Mouse (Mus musculus) limb, embryonic 14.5 days (tissue): Measurements from ENCODE around the gene Pcgf6. TPM values are rescaled to one million over a fixed set of nuclear protein-coding genes. Genes with fewer than 3 reads are reported as not detected.

ENCODE experiments used
- ATAC-seq: fragments of 200-750 bp; cut with Nextera tagmentation; 2 replicates; pipeline ENCODE4 v1.8.0; 2017; ENCODE audit warnings: low read depth, moderate number of reproducible peaks, moderate TSS enrichment; ENCODE audit not compliant: low FRiP score
- DNase-seq: peaks from one replicate; pipeline ENCODE4 v3.0.0-alpha.2; 2015; ENCODE audit warnings: low spot score
- H3K27ac ChIP-seq: fragments of 300-500 bp; sonication (generic); replicated peaks from 2 replicates; pipeline ENCODE4 v1.5.1; 2014; ENCODE audit warnings: low read depth, mild to moderate bottlenecking, low read length, moderate library complexity, mixed read lengths
- H3K27me3 ChIP-seq: fragments of 300-500 bp; sonication (generic); 2 replicates; pipeline ENCODE4 v1.6.1; 2014; ENCODE audit warnings: low read length, mixed read lengths; ENCODE audit not compliant: control insufficient read depth, insufficient read depth
- H3K36me3 ChIP-seq: fragments of 300-500 bp; sonication (generic); 2 replicates; pipeline ENCODE4 v1.6.1; 2014; ENCODE audit warnings: mild to moderate bottlenecking, low read length, moderate library complexity, mixed read lengths; ENCODE audit not compliant: control insufficient read depth, insufficient read depth
- H3K4me1 ChIP-seq: fragments of 300-500 bp; sonication (generic); 2 replicates; pipeline ENCODE4 v1.6.1; 2014; ENCODE audit warnings: antibody characterized with exemption, low read length, mixed read lengths; ENCODE audit not compliant: control insufficient read depth, insufficient read depth
- H3K4me2 ChIP-seq: fragments of 300-500 bp; sonication (generic); replicated peaks from 2 replicates; pipeline ENCODE4 v1.6.1; 2014; ENCODE audit warnings: low read depth, mild to moderate bottlenecking, low read length, moderate library complexity; ENCODE audit not compliant: severe bottlenecking
- H3K4me3 ChIP-seq: fragments of 300-500 bp; sonication (generic); replicated peaks from 2 replicates; pipeline ENCODE4 v1.5.1; 2014; ENCODE audit warnings: low read length
- H3K9ac ChIP-seq: fragments of 300-500 bp; sonication (generic); 2 replicates; pipeline ENCODE4 v1.6.1; 2014; ENCODE audit warnings: mild to moderate bottlenecking, low read depth, low read length, moderate library complexity; ENCODE audit not compliant: severe bottlenecking
- H3K9me3 ChIP-seq: fragments of 300-500 bp; sonication (generic); 2 replicates; pipeline ENCODE4 v1.6.1; 2016; ENCODE audit warnings: low read length; ENCODE audit not compliant: control insufficient read depth
- POLR2A ChIP-seq: fragments of 200-500 bp; IDR thresholded peaks from 2 replicates; pipeline ENCODE4 v1.8.0; 2012; ENCODE audit warnings: inconsistent platforms, mild to moderate bottlenecking, moderate library complexity, borderline replicate concordance; ENCODE audit not compliant: insufficient read depth, insufficient read length; ENCODE audit errors: extremely low read depth
- WGBS: fragments of 180-500 bp; shearing (Covaris S2); extraction: QIAGEN DNeasy Blood & Tissue Kit; methylation state at CpG from one replicate; pipeline ENCODE4 v1.1.7; 2014; 5-methylcytosine and 5-hydroxymethylcytosine counted together
- polyA plus RNA-seq, 2 experiments: library from polyadenylated mRNA; depleted of rRNA in 1 of 2; stranded (reverse) in 1 of 2; unstranded in 1 of 2; fragments of >200 nt; fragmentation: Nextera tagmentation in 1 of 2; extraction: Ambion mirVana in 1 of 2; gene quantifications; 2 replicates each; pipeline versions ENCODE4 v1.2.1 to v1.2.3; 2012 to 2014

The Pcgf6 gene
- polyA plus RNA-seq, 2 experiments, result 17.7 to 30.5 TPM

DNA sequence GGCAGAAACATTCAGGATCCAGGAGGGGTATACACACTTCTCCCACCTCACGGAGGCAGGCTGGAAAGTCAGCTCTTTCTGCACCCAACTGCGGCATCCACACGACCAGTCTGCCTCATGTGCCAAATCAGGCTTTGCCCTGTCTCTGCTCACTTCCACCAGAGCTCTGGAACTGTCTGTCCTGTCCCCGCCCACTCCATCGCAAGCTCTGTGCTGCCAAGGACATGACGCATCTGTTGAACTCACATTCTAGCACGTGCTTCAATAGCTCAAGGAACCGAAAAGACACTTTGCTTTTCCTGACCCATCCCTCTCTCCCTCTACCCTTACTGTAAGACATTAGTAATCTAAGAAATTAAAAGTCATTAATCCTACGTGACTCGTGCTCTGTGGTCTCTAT lies 25.8 kb downstream of the Pcgf6 start:
- Histone ChIP-seq H3K4me3 (no peak overlapping the region), H3K27ac (no peak overlapping the region), H3K27me3 (no peaks in the 10 kb centered on the region), H3K36me3 (no peaks in the 10 kb centered on the region), H3K4me2 (no peak overlapping the region), H3K4me1 (no peaks in the 10 kb centered on the region), H3K9me3 (no peaks in the 10 kb centered on the region), H3K9ac (no peak overlapping the region)
- no peak for DNase-seq
- no peak for TF ChIP-seq POLR2A
- 79% methylated on average over 10 of the region's 10 CpGs for WGBS
- ATAC-seq, result no peak

DNA sequence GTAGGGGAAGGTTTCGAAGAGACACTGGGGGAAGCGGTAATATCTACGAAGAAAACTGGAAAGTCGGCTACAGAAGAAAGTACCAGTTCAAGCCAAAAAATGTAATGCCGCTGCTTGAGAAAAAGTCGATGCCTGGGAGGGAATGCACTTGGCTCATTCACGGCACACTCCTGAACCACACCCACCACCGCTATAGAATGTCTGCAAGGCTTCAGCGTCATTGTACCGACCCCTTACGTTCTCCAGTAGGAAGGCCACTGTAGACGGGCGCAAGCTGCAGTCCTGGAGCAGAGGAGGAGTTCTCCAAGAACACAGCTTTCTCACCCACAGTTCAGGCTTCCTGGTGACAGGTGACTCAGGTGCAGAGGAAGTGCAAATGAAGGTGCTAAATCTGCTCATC lies 27.2 kb downstream of the Pcgf6 start:
- ATAC-seq, result no peak
- DNase-seq, result no peak
- Histone ChIP-seq H3K27ac (no peak overlapping the region), H3K36me3 (no peaks in the 10 kb centered on the region), H3K4me3 (no peak overlapping the region), H3K27me3 (no peaks in the 10 kb centered on the region), H3K4me2 (no peak overlapping the region), H3K9ac (no peak overlapping the region), H3K4me1 (no peaks in the 10 kb centered on the region), H3K9me3 (no peaks in the 10 kb centered on the region)
- 87% methylated on average over 13 of the region's 13 CpGs for WGBS
- no peak for TF ChIP-seq POLR2A

DNA sequence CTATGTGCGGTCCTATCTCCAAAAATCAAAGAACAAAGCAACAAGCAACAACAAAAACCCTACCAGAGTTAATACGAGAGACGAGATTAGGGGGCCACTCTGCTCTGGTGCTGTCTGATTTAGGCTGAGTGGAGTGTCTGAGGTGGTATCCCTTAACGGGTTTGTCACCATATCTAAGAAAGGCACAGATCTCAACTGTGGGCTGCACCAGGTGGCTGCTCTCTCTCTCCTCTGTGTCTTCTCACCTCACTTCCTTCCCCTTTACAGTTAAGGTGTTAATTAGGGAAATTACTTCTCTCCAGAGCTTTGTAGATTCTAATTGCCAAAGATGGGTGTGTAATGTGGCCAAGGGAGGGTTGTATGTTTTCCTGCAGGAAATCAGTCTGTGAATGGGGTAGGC lies 28.0 kb downstream of the Pcgf6 start:
- H3K4me1 ChIP-seq, result no peaks in the 10 kb centered on the region

DNA sequence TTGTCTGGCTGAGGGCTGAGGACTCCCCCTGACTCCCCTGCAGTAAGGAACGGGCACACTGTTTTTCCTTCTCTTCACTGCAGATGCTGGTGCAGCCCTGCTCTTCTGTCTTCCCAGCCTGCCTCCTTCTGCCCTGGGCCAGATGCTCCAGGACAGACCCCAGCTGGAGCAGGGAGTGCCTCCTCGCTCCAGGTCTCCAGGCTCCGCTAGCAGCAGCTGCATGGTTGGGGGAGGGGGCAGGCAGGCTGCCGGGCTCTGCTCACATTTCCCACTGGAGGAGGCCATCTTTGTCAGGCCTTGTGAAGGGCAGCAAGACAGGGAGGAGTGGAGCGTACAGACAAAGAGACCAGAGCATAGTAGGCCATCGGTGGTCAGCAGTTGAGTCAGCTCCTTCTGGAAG lies 31.4 kb downstream of the Pcgf6 start:
- Histone ChIP-seq H3K9ac (no peak overlapping the region), H3K9me3 (no peaks in the 10 kb centered on the region), H3K27me3 (peaks cover 34% of the 10 kb centered on the region), H3K4me1 (peaks cover 5% of the 10 kb centered on the region), H3K4me2 (no peak overlapping the region), H3K27ac (no peak overlapping the region), H3K36me3 (no peaks in the 10 kb centered on the region), H3K4me3 (no peak overlapping the region)
- WGBS, result 26% methylated on average over 6 of the region's 6 CpGs
- DNase-seq (no peak), ATAC-seq (0 out of 2 replicates have a peak, but pooled peaks have one; percentile 35)
- TF ChIP-seq POLR2A, result no peak

More for the DNA sequence above, 28.0 kb downstream of the Pcgf6 start:
- no peaks in the 10 kb centered on the region for H3K36me3 ChIP-seq
- no peaks in the 10 kb centered on the region for H3K9me3 ChIP-seq
- H3K9ac ChIP-seq, result no peak overlapping the region
- ATAC-seq, result no peak
- no peak overlapping the region for H3K27ac ChIP-seq
- 76% methylated on average over 4 of the region's 4 CpGs for WGBS
- no peak overlapping the region for H3K4me3 ChIP-seq
- no peak for DNase-seq
- no peak for TF ChIP-seq POLR2A
- peaks cover 6% of the 10 kb centered on the region; the same call in 1 of the 2 replicates for H3K27me3 ChIP-seq
- no peak overlapping the region for H3K4me2 ChIP-seq

DNA sequence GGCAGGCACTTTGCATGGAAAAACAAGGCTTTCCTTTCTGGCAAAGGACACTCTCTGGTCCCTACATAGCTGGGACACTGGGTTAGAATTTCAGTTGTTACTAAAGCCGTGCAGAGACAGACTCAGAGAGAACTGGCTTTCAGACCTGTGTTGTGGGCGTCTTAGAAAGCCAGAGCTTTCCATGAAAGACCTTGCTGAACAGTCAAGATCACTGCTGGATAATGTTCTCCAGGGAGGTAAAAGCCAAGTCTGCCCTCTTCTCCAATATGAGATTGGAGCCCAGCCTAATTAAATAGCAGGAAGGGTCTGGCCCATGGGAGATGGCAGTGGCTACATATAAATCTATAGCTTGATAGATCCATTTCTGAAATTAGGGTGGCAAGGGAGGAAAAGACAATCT lies 32.4 kb downstream of the Pcgf6 start:
- Histone ChIP-seq H3K4me1 (peaks cover 5% of the 10 kb centered on the region), H3K27ac (no peak overlapping the region), H3K9ac (no peak overlapping the region), H3K4me2 (no peak overlapping the region), H3K27me3 (peaks cover 44% of the 10 kb centered on the region), H3K36me3 (no peaks in the 10 kb centered on the region), H3K9me3 (no peaks in the 10 kb centered on the region), H3K4me3 (no peak overlapping the region)
- no peak for TF ChIP-seq POLR2A
- WGBS, result 35% methylated on average over 2 of the region's 2 CpGs
- no peak for ATAC-seq
- DNase-seq, result no peak

DNA sequence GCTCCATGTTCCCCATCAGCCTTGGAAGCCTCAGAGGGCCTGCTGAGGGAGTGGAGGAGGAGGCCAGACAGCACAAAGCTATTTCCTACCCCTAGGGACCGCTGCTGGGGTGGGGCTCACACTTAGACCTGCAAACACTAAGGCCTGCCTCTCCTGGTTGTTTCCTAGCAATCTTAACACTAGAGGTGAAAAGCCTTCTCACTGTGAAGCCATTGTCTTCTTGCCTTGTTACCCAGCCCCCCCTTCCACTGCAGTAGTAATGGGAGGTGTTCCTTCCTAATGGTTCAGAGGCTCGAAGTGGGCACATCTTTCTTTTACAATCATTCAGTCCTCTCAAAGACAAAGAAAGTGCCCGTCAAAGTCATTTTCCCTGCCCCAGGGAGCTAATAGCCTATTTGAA lies 32.9 kb downstream of the Pcgf6 start:
- 8% methylated on average over 3 of the region's 3 CpGs for WGBS
- no peaks in the 10 kb centered on the region for H3K9me3 ChIP-seq
- peaks cover 49% of the 10 kb centered on the region for H3K27me3 ChIP-seq
- no peak overlapping the region for H3K9ac ChIP-seq
- DNase-seq, result no peak
- no peak overlapping the region for H3K4me3 ChIP-seq
- H3K36me3 ChIP-seq, result no peaks in the 10 kb centered on the region
- H3K4me2 ChIP-seq, result no peak overlapping the region
- no peak for TF ChIP-seq POLR2A
- ATAC-seq, result no peak
- no peak overlapping the region for H3K27ac ChIP-seq
- peaks cover 5% of the 10 kb centered on the region for H3K4me1 ChIP-seq
